Mouse (Mus musculus) CD4-positive, CD25-positive, alpha-beta regulatory T cell (primary cell): ENCODE results near the gene Ppcs. TPM values are rescaled to one million over a fixed set of nuclear protein-coding genes. Genes with fewer than 3 reads are reported as not detected.

Source experiments
- polyA plus RNA-seq: library from polyadenylated mRNA; unstranded; fragments of 100-300 nt; shearing (Covaris generic); gene quantifications from one replicate; pipeline ENCODE4 v1.2.1, GENCODE M21; 2017

The Ppcs gene
- 61.3 TPM for polyA plus RNA-seq

DNA sequence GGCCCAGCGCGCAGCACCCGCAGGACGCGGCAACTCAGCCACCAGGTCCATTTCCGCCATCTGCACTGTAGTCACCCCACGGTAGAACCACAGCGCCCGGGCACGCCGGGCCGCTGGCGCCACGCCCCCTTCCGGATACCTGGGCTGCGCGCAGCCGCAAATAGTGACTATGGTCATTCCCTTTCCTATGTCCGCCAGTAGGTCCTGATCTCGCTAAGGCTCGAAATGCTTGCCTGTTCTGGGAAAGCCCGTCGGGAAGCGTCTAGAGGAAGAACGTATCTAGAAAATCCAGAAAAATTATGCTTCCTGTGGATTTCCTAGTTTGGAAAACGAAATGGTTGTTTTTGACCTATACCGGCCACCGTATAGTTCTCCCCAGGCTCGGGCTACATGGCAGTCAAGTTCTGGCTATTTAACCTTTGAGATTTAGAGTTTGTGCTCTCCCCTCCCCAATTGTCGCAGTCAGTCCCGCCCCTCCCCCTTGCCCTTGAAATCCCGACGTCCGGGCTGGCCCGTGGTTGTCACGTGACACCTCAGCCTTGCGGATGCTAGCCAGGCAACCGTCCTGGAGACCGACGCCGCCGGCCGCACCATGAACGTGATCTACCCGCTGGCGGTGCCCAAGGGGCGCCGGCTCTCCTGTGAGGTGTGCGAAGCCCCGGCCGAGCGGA is at the start of gene Ppcs, which contains the start of gene Zmynd12:
Gene Ppcs (minus strand): TSS at position 127 of the 671 bp plus-strand sequence.
Gene Zmynd12 (plus strand): TSS at position 521 of the 671 bp plus-strand sequence.

DNA sequence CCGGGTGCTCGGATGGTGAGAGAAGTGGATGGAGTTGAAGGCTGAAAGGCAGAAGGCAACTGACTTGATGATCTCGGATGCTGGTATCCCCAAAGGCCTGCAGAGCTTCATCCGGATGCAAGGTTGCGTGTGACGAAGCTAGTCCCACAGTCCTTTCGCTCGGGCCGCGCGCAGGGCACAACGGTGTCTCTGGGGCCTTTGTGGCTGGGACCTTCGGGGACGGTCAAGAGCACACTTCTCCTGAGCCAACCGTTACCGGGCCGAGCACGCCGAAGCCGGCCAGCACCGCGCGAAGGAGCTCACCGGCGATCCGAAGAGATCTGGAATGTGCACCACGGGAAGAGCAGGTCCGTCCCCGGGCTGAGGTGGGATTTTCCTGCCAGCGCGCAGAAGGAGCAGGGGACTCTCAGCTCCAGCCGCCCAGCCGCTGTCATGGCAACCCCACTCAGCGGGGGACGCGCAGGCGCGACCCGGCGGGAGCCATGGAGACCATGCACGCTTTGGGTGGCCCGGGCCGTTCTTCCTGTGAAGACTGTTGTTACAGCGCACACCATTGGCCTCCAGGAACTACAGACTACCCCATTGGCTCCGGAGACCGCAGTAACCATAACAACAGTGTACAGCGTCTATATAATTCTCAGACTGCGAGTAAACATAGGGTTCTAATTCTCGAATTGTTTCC is 7.0 kb downstream of the Ppcs start, which contains the start of gene Ccdc30:
Gene Ccdc30 (minus strand): TSS at position 450 of the 682 bp plus-strand sequence.

Other genes with a start within 250 kb of the Ppcs start
- gene Zfp691, start 248.2 kb downstream of the Ppcs start, polyA plus RNA-seq: 2.1 TPM
- gene Ermap, start 232.4 kb downstream of the Ppcs start, polyA plus RNA-seq: 0.53 TPM
- gene Svbp, start 227.1 kb downstream of the Ppcs start, polyA plus RNA-seq: 67.0 TPM
- 0.73 TPM for gene Tmem269, start 204.2 kb downstream of the Ppcs start, polyA plus RNA-seq
- 16.7 TPM for gene AU022252, start 189.7 kb downstream of the Ppcs start, polyA plus RNA-seq
- gene P3h1, start 189.5 kb downstream of the Ppcs start, polyA plus RNA-seq: 3.9 TPM
- not detected for gene Cldn19, start 167.0 kb downstream of the Ppcs start, polyA plus RNA-seq
- 478 TPM for gene Ybx1, start 127.8 kb downstream of the Ppcs start, polyA plus RNA-seq
- 47.9 TPM for gene Ppih, start 101.9 kb downstream of the Ppcs start, polyA plus RNA-seq
- 7.9 TPM for gene Ccdc30, start 6.9 kb downstream of the Ppcs start, polyA plus RNA-seq
- 0.78 TPM for gene Zmynd12, start 394 bp upstream of the Ppcs start, polyA plus RNA-seq
- gene Rimkla, start 70.2 kb upstream of the Ppcs start, polyA plus RNA-seq: 0.85 TPM
- gene Foxj3, start 114.6 kb upstream of the Ppcs start, polyA plus RNA-seq: 42.8 TPM
- 5.4 TPM for gene Frg2f1, start 117.1 kb upstream of the Ppcs start, polyA plus RNA-seq
- gene Guca2a, start 215.3 kb upstream of the Ppcs start, polyA plus RNA-seq: not detected
- not detected for gene Guca2b, start 236.5 kb upstream of the Ppcs start, polyA plus RNA-seq